Mouse (Mus musculus): Measurements from ENCODE around the gene Sox5. TPM values are rescaled to one million over a fixed set of nuclear protein-coding genes. Genes with fewer than 3 reads are reported as not detected.

The Sox5 gene
- polyA plus RNA-seq, 1 experiment from 2014 or later = 54.7 TPM

GRCm38 (mm10) chr6:144675111-144675510 is 106.7 kb downstream of the Sox5 start:
- Histone ChIP-seq H3K9ac (ENCODE audit: low read length) (no peak overlapping the region), H3K4me1 (ENCODE audit: control insufficient read depth, insufficient read depth, low read length) (no peaks in the 10 kb centered on the region), H3K9me3 (ENCODE audit: control insufficient read depth, low read length) (no peaks in the 10 kb centered on the region), H3K27me3 (ENCODE audit: control insufficient read depth, insufficient read depth, low read length) (no peaks in the 10 kb centered on the region), H3K27ac (replicated peaks; ENCODE audit: low read depth, low read length) (no peak overlapping the region), H3K4me2 (ENCODE audit: low read depth, severe bottlenecking) (no peak overlapping the region), H3K36me3 (ENCODE audit: control insufficient read depth, insufficient read depth, low read length) (no peaks in the 10 kb centered on the region), H3K4me3 (ENCODE audit: low read depth, low read length) (no peak overlapping the region)
- DNase-seq (ENCODE audit: low spot score) = no peak
- no peak for ATAC-seq (ENCODE audit: insufficient number of reproducible peaks, low FRiP score, low TSS enrichment, low read depth)
- WGBS = 97% methylated on average over 6 of the region's 6 CpGs

GRCm38 (mm10) chr6:144673906-144674305 is 107.9 kb downstream of the Sox5 start:
- H3K36me3 ChIP-seq (ENCODE audit: control insufficient read depth, insufficient read depth, low read length) = no peaks in the 10 kb centered on the region
- H3K9ac ChIP-seq (ENCODE audit: low read length) = no peak overlapping the region
- H3K4me3 ChIP-seq (ENCODE audit: low read depth, low read length) = no peak overlapping the region
- H3K27ac ChIP-seq (replicated peaks; ENCODE audit: low read depth, low read length) = no peak overlapping the region
- ATAC-seq (ENCODE audit: insufficient number of reproducible peaks, low FRiP score, low TSS enrichment, low read depth) = no peak
- H3K4me1 ChIP-seq (ENCODE audit: control insufficient read depth, insufficient read depth, low read length) = no peaks in the 10 kb centered on the region
- no peaks in the 10 kb centered on the region for H3K9me3 ChIP-seq (ENCODE audit: control insufficient read depth, low read length)
- no peaks in the 10 kb centered on the region for H3K27me3 ChIP-seq (ENCODE audit: control insufficient read depth, insufficient read depth, low read length)
- no peak overlapping the region for H3K4me2 ChIP-seq (ENCODE audit: low read depth, severe bottlenecking)
- no peak for DNase-seq (ENCODE audit: low spot score)
- WGBS = 85% methylated on average over 8 of the region's 8 CpGs

- Histone ChIP-seq H3K4me2 (ENCODE audit: low read depth, severe bottlenecking) (no peak overlapping the region), H3K9me3 (ENCODE audit: control insufficient read depth, low read length) (no peaks in the 10 kb centered on the region), H3K4me3 (ENCODE audit: low read depth, low read length) (no peak overlapping the region), H3K27ac (replicated peaks; ENCODE audit: low read depth, low read length) (no peak overlapping the region), H3K9ac (ENCODE audit: low read length) (no peak overlapping the region), H3K4me1 (ENCODE audit: control insufficient read depth, insufficient read depth, low read length) (no peaks in the 10 kb centered on the region), H3K36me3 (ENCODE audit: control insufficient read depth, insufficient read depth, low read length) (no peaks in the 10 kb centered on the region), H3K27me3 (ENCODE audit: control insufficient read depth, insufficient read depth, low read length) (no peaks in the 10 kb centered on the region)
- WGBS = 71% methylated on average over 3 of the region's 3 CpGs
- DNase-seq (ENCODE audit: low spot score) = no peak
- no peak for ATAC-seq (ENCODE audit: insufficient number of reproducible peaks, low FRiP score, low TSS enrichment, low read depth)
These were observed 111.2 kb downstream of the Sox5 start for GRCm38 (mm10) chr6:144670433-144671167.

- Histone ChIP-seq H3K9me3 (ENCODE audit: control insufficient read depth, low read length) (no peaks in the 10 kb centered on the region), H3K4me3 (ENCODE audit: low read depth, low read length) (no peak overlapping the region), H3K9ac (ENCODE audit: low read length) (no peak overlapping the region), H3K4me2 (ENCODE audit: low read depth, severe bottlenecking) (no peak overlapping the region), H3K4me1 (ENCODE audit: control insufficient read depth, insufficient read depth, low read length) (no peaks in the 10 kb centered on the region), H3K27ac (replicated peaks; ENCODE audit: low read depth, low read length) (no peak overlapping the region), H3K27me3 (ENCODE audit: control insufficient read depth, insufficient read depth, low read length) (no peaks in the 10 kb centered on the region), H3K36me3 (ENCODE audit: control insufficient read depth, insufficient read depth, low read length) (no peaks in the 10 kb centered on the region)
- no peak for ATAC-seq (ENCODE audit: insufficient number of reproducible peaks, low FRiP score, low TSS enrichment, low read depth)
- WGBS = 95% methylated on average over 6 of the region's 6 CpGs
- no peak for DNase-seq (ENCODE audit: low spot score)
These were observed 115.2 kb downstream of the Sox5 start for GRCm38 (mm10) chr6:144666617-144667016.

- Histone ChIP-seq H3K4me2 (ENCODE audit: low read depth, severe bottlenecking) (no peak overlapping the region), H3K4me1 (ENCODE audit: control insufficient read depth, insufficient read depth, low read length) (0 out of 2 replicates have a peak, but pooled peaks cover 3% of the 10 kb centered on the region), H3K27ac (replicated peaks; ENCODE audit: low read depth, low read length) (no peak overlapping the region), H3K27me3 (ENCODE audit: control insufficient read depth, insufficient read depth, low read length) (no peaks in the 10 kb centered on the region), H3K4me3 (ENCODE audit: low read depth, low read length) (no peak overlapping the region), H3K9me3 (ENCODE audit: control insufficient read depth, low read length) (no peaks in the 10 kb centered on the region), H3K9ac (ENCODE audit: low read length) (no peak overlapping the region), H3K36me3 (ENCODE audit: control insufficient read depth, insufficient read depth, low read length) (no peaks in the 10 kb centered on the region)
- no peak for ATAC-seq (ENCODE audit: insufficient number of reproducible peaks, low FRiP score, low TSS enrichment, low read depth)
- no peak for DNase-seq (ENCODE audit: low spot score)
- 82% methylated on average over 9 of the region's 9 CpGs for WGBS
These were observed 117.0 kb downstream of the Sox5 start for GRCm38 (mm10) chr6:144664765-144665164.

GRCm38 (mm10) chr6:144663516-144664074 is 118.2 kb downstream of the Sox5 start:
- Histone ChIP-seq H3K27ac (replicated peaks; ENCODE audit: low read depth, low read length) (no peak overlapping the region), H3K27me3 (ENCODE audit: control insufficient read depth, insufficient read depth, low read length) (no peaks in the 10 kb centered on the region), H3K9me3 (ENCODE audit: control insufficient read depth, low read length) (no peaks in the 10 kb centered on the region), H3K4me3 (ENCODE audit: low read depth, low read length) (no peak overlapping the region), H3K9ac (ENCODE audit: low read length) (no peak overlapping the region), H3K36me3 (ENCODE audit: control insufficient read depth, insufficient read depth, low read length) (no peaks in the 10 kb centered on the region), H3K4me2 (ENCODE audit: low read depth, severe bottlenecking) (no peak overlapping the region), H3K4me1 (ENCODE audit: control insufficient read depth, insufficient read depth, low read length) (peaks cover 3% of the 10 kb centered on the region; the same call in 1 of the 2 replicates)
- no peak for ATAC-seq (ENCODE audit: insufficient number of reproducible peaks, low FRiP score, low TSS enrichment, low read depth)
- DNase-seq (ENCODE audit: low spot score) = no peak
- 78% methylated on average over 4 of the region's 4 CpGs for WGBS

GRCm38 (mm10) chr6:144659115-144660108 is 122.4 kb downstream of the Sox5 start:
- Histone ChIP-seq H3K9ac (ENCODE audit: low read length) (no peak overlapping the region), H3K4me3 (ENCODE audit: low read depth, low read length) (no peak overlapping the region), H3K4me1 (ENCODE audit: control insufficient read depth, insufficient read depth, low read length) (peaks cover 3% of the 10 kb centered on the region; the same call in 1 of the 2 replicates), H3K27me3 (ENCODE audit: control insufficient read depth, insufficient read depth, low read length) (no peaks in the 10 kb centered on the region), H3K4me2 (ENCODE audit: low read depth, severe bottlenecking) (no peak overlapping the region), H3K9me3 (ENCODE audit: control insufficient read depth, low read length) (no peaks in the 10 kb centered on the region), H3K36me3 (ENCODE audit: control insufficient read depth, insufficient read depth, low read length) (no peaks in the 10 kb centered on the region), H3K27ac (replicated peaks; ENCODE audit: low read depth, low read length) (no peak overlapping the region)
- ATAC-seq (ENCODE audit: insufficient number of reproducible peaks, low FRiP score, low TSS enrichment, low read depth) = no peak
- DNase-seq (ENCODE audit: low spot score) = no peak
- 87% methylated on average over 10 of the region's 10 CpGs for WGBS

GRCm38 (mm10) chr6:144652876-144653275 is 128.9 kb downstream of the Sox5 start:
- H3K27me3 ChIP-seq (ENCODE audit: control insufficient read depth, insufficient read depth, low read length) = no peaks in the 10 kb centered on the region
- H3K9ac ChIP-seq (ENCODE audit: low read length) = no peak overlapping the region
- H3K9me3 ChIP-seq (ENCODE audit: control insufficient read depth, low read length) = no peaks in the 10 kb centered on the region
- no peak overlapping the region for H3K4me3 ChIP-seq (ENCODE audit: low read depth, low read length)
- DNase-seq (ENCODE audit: low spot score) (no peak), ATAC-seq (ENCODE audit: insufficient number of reproducible peaks, low FRiP score, low TSS enrichment, low read depth) (no peak)
- H3K36me3 ChIP-seq (ENCODE audit: control insufficient read depth, insufficient read depth, low read length) = no peaks in the 10 kb centered on the region
- H3K27ac ChIP-seq (replicated peaks; ENCODE audit: low read depth, low read length) = no peak overlapping the region
- no peak overlapping the region for H3K4me2 ChIP-seq (ENCODE audit: low read depth, severe bottlenecking)
- 81% methylated on average over 5 of the region's 5 CpGs for WGBS
- H3K4me1 ChIP-seq (ENCODE audit: control insufficient read depth, insufficient read depth, low read length) = 0 out of 2 replicates have a peak, but pooled peaks cover 2% of the 10 kb centered on the region

All from limb, embryonic 11.5 days (tissue).